Mouse (Mus musculus) 416B (cell line): Measurements from ENCODE around the gene Evx2.

ENCODE experiments used
- DNase-seq: peaks from one replicate; pipeline ENCODE4 v3.0.0; 2011; ENCODE audit warnings: low read depth

Evx2 gene

DNA sequence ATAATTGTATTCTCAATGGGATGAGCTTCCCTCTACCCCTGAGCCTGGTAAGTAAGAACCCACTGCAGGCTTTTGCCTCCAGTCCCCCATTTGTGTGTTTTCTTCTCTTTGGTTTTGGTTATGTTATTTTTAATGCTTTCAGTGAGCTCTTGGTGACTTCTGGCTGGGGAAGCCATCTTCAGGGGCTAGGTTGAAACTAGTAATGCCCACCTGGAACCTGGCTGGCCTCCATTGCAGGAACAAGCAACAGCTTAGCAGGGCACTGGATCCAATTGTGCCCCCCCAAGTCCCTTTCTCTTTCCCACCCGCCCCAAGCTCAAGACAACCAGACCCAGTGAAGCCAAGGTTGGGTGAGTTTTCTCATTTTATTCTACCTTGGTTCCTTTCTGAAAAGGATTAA, 36.0 kb upstream of the Evx2 start:
- no peak for DNase-seq

DNA sequence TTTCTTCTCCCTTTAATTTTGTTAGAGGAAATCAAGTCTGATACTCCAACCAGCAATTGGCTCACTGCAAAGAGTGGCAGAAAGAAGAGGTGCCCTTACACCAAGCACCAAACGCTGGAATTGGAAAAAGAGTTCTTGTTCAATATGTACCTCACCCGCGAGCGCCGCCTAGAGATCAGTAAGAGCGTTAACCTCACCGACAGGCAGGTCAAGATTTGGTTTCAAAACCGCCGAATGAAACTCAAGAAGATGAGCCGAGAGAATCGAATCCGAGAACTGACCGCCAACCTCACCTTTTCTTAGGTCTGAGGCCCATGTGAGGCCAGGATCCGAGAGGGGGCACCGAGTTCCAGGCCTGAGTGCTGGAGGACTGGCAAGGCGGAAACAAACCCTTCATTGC, 34.7 kb upstream of the Evx2 start:
- DNase-seq, result peak; percentile 12

DNA sequence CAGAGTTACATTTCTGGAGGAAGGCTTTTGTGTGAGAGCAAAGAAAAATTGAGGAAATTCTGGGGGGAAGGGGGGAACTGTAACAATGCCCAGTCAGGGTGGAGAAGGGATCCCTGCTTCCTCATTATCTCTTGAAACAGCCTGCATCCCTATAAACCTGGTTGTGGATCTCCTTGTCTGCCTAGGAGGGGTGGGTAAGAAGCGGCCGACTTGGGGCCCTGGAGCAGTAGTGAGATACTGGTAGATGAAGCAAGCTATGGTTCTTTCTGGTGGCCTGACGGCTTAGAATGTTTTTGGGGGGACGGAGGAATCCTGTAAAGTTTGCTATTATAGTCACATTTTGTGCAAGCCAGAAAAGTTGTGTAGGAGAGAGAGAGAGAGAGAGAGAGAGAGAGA, 34.1 kb upstream of the Evx2 start:
- no peak for DNase-seq

DNA sequence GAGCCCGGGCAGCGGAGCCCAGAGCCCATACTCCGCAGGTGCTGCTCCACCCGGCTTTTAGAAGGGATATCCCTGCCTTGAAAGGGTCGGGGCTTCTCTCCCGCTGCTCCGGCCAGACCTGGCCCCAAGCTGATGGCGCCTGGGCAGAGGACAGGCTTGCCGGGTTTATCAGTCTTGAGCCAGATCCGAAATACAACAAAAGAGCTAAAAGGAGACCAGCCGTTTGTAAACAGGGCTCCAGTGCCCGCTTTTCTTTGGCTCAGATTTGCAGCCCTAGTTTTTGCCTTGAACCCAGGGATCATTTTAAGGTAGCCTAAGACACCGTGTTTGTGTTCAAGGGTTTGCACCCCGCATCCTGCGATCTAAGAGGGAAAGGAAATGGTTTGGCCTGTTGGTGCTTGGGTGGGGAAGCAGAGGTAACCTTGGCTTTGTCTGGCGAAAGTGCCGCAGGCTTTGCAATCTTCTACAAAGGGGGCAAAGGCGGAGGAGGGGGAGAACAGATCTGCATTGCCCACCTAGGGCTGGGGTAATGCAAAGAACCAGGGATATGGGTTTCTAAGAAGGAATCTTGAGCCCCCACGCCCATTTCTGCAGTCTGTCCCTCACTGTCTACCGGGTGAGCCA, 33.6 kb upstream of the Evx2 start:
- DNase-seq, result no peak

DNA sequence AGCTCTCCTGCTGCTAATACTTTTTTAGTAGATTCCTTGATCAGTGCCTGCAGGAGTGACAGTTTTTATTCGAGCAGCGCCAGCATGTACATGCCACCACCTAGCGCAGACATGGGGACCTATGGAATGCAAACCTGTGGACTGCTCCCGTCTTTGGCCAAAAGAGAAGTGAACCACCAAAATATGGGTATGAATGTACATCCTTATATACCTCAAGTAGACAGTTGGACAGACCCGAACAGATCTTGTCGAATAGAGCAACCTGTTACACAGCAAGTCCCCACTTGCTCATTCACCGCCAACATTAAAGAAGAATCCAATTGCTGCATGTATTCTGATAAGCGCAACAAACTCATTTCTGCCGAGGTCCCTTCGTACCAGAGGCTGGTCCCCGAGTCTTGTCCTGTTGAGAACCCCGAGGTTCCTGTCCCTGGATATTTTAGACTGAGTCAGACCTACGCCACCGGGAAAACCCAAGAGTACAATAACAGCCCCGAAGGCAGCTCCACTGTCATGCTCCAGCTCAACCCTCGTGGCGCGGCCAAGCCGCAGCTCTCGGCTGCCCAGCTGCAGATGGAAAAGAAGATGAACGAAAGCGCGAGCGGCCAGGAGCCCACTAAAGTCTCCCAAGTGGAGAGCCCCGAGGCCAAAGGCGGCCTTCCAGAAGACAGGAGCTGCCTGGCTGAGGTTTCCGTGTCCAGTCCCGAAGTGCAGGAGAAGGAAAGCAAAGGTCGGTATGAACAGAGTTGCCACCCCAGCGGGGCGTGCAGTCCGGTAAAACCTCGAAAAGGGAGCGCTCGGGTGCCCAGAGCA, 32.8 kb upstream of the Evx2 start:
- no peak for DNase-seq

DNA sequence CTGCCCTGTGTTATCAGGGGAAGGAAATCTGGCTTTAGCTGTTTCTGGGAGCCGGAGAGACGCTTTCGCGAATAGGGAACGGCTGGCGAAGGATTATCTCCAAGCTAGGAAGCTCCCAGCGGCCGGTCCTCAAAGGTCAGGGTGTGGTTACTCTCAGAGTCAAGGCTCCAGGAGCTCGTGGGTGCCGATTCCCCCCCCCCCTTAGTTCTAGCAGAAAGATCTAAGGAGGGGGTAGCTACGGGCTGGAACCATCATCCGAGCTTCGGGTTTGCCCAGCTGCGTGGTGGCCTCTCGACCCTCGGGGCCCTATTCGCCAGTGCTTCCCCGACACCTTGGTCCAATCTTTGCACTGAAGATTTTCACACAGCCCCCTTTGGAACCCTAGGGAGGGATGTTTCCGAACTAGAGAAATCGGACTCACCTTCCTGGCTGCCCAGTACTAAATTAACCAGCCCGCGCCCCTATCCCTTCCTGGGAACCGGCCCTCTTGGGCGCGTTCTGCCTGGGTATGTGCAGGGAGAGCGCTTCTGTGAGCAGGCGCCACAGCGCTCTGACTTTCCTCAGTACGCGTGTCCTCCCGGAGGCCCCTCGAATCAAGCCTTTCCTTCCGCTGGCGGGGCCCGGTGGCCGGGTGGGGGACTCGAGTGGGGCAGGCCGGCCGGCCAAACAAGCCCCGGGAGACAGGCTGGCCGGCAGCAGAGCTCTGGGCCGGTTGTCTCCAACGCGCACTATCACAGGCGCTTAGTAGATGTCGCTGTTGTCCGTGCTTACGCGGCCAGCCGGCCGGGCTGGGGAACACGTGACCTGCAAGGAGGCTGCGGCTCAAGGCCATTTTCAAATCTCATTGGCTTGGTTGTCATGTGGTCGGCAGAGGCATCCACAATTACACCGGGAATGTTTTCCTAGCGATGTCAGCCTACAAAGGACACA, 31.9 kb upstream of the Evx2 start, which contains the start of gene Hoxd10:
TSS of gene Hoxd10 (plus strand) at position 903 of the 930 bp plus-strand sequence.
- DNase-seq, result no peak

DNA sequence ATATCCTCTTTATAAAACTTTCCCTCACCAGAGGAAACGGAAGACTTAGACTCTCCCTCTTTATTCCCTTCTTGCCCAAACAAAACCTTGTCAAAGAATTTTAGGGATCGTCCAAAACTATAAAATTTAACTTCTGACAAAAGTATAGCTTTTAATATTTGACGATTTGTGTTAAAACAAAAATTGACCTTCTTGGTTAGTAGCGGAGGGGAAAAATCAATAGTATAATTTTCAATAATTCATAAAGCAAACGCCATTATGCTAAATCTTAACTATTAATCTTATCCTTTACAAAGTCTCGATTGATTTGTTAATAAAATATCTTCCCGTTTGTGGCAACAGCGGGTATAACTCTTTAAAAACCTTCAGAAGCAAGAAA, 31.0 kb upstream of the Evx2 start:
- no peak for DNase-seq

DNA sequence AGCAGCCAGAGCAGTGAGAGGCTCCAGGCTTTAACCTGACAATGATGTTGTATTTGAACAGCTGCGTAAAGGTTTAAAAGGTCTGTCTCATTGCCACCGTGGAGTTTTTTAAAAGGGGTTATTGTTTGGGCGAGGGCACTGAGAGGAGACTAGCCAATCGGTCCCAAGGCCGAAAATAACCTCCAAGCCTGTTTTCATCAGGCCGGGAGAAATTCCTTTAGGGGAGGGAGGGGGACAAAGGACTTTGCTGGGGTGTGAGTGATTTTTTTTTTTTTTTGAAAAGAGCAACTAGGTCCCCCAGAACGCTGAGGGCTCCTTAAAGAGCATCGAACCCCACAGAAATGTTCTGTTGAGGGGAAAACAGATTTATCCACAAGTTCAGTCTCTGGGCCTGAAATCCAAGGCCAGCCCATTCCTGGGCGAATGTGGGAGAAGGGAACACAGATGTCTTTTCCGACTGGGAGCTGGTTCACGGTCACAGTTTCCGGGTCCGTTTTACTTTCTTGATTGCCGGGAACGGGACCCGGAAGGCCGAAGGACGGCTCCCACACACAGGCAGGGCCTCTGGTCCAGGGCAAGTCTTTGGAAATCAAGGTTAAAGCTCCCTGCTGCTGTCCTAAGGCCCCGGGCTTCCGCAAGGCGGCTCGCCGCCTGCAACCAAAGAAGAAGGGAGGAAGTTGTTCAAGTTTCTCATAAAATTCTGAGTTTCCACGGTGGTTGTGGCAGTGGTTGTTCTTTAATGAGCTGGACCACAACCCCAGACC, 30.4 kb upstream of the Evx2 start:
- no peak for DNase-seq

DNA sequence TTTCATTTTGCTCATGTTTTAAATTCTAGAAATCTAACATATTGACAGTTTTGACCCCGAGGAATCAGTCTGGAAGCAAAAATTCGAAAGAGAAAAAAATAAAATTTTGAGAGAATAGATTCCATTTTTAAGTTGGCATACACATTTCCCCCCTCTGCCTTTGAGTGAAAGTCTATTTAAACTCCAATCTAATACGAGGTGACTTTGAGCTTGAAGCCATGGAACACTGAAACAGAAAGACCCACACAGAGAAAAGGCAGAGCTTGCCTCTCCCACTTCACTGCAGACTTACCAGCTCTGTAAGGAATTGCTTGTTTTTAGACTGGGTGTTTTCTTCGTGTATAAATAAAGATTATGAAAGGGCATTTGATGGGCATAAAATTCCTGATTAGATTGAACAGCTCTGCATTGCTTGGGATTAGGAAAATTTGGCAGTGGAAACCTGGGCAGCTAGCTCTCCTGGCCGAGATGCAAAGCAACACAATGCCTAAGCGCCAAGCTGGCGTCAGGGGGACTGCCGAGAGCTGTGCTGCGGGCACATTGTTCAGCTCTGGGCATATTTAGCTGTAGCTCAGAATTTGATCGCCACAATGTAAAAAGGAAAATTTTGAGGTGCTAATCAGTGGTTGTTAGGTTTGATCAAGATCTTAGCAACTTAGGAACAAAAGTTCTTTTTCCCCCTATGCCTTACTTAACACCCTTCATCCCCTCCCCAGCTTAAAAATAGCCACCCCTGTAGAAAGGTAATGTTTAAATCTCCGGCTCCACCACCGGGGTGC, 29.6 kb upstream of the Evx2 start:
- no peak for DNase-seq

DNA sequence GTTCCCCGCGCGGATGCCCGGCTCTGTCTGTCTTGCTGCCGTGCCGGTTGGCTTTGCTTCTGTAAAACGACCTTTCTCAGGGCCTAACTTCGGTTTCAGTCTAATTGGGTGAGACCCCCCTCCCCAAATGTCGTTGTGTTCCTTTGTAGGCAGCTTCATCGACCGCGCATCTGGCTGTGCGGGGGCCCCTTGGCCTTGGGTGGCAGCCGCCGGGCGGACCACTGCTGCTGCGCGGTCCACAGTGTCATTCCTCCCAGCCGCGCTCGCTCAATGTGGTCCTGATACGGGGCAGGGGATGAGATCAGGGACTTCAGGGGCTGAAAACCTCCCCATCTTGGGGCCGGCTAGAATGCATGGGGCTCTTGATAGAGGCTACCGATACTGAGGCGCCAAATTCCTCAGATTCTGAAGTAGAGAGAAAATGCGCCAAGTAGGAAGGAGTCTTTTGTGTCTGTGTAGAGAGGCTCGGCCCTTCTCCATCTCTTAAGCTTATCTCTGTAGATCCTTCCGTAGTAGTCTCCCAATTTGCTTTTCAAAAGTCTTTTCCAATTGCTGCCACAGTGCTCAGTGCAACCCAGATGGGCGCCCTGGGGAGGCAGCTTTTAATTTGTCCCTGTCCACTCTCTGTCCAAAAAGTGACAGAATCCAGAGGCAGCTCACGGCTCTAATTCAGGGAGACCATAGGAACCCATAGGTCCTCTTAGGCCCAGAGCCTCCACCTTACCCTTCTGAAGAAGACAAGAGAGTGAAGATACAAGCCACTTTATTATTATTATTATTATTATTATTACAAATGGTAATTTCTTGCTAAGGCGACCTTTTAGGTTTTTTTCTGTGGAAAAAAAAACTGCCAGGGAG, 28.6 kb upstream of the Evx2 start:
- DNase-seq, result no peak

DNA sequence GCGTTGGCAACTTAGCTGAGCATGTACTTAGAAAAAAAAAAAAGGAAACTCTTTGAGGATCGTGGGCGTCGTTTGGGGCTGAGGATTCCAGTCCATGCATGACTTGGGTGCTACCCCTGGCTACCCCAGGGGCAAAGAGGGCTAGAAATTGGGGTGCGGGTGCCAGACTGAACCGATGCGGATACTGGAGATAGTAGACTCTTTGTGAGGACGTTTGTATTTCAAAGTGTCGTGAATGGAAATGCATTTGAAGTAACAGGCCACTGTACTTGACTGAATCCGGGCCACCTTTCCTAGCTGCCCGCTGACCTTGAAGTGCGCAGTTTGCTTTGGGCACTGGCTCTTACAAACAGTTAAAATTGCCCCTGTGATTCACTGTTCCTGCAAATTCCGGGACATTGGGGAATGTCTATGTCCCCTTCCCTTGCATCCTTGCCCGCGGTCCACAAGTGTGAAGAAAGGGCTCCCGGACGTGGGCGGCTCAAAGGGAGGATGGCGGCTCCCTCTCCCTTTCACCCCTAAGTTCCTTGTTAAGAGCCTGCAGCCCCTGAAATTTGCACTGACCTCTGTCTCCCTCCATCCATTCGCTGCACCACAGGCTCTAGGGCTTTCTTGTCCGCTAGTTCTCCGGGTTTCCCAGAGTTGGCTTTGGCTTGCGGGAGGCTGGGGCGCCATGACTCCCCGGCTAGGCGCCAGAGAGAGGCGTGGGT, 27.8 kb upstream of the Evx2 start:
- no peak for DNase-seq

DNA sequence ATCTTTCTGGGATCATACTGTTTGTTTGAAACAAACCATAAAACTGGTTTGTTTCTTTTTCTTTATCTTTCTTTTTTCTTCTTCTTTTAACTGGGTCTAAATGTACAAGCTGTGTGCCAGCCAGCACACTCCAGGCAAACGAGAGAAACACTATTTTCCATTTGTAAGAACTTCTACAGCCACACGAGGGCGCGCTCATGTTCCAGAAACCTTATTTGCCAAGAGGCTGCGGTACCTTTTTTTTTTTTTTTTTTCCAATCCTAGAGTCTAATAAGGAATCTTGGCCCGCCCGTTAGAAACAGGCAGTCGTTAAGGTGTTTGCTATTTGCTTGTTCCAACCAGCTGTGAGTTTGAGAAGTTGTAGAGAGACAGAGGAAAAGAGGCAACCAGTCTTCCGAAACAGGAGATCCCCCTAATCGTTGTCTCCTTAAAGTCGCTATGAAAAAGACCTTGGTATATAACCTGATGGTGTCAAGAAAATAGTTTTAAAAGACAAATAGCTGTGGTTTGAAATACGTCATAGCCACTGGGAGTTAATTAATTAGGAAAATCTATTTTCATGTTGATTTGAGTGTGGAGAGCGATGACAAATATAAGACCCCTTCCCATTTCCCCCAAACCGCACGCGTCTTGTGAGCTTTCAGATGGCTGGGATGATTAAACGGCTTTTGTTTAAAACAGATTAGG, 27.1 kb upstream of the Evx2 start:
- DNase-seq, result peak; percentile 42

DNA sequence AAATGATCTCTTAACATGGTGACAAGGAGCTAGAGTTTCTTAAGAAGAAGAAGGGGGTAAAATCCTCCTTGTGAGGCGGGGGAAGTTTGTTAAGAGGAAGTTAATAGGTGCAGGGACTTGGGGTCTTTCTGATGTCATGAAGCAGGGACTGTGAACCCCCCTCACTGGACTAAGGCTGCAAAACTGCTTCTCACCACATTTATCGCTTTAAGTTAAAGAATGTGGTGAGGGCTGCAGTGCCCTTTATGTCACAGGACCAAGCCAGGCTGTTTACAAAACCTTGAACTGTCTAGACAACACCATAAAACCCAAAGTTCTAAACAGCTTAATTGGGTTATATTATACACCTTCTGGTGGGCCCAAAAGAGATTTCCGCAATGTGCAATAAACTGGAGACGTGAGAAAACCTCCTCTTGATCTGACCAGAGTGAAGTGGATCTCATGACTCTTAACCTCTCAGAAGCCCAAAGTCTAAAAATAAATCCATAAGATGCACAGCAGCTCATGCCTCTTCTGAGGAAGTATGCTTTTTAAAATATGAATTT, 25.8 kb upstream of the Evx2 start:
- DNase-seq, result no peak

DNA sequence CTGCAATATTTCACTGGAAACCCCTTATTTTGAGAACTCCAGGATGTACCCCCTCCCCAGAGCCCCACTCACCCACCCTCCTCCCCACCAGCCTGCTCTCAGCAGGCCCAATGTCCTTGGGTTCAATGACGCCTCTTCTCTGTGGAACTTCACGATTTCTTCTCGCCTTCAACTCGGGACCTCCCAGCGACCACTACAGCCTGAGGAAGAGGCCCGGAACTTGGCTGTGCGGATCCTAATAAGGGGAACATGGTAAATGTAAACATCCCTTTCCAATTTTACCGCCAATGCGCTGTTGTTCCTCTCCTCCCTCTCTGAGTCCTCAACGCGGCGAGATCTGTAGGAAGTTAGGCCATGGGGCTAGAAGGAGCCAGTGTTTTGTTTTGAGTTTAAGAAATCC, 24.7 kb upstream of the Evx2 start:
- no peak for DNase-seq

DNA sequence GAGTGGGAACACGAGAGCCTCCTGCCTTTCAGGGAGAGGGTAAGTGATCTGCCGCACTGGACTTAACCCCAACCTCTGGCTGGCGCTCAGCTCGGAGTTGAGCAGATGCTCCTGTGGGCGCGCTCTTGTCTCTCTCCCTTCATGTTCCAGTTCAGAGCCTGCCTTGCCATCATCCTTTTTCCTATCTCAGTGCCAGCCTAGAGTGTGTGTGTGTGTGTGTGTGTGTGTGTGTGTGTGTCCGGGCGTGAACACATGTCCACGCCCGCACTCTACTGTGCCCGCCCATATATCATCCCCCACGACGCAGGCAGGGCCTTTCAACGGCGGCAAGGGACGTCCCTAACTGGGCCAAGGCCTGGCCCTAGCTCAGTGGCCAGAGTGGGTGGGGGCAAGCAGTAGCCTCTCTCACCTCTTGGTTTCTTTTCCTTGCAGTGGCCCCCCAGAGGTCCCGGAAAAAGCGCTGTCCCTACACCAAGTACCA, 24.2 kb upstream of the Evx2 start:
- DNase-seq, result no peak

DNA sequence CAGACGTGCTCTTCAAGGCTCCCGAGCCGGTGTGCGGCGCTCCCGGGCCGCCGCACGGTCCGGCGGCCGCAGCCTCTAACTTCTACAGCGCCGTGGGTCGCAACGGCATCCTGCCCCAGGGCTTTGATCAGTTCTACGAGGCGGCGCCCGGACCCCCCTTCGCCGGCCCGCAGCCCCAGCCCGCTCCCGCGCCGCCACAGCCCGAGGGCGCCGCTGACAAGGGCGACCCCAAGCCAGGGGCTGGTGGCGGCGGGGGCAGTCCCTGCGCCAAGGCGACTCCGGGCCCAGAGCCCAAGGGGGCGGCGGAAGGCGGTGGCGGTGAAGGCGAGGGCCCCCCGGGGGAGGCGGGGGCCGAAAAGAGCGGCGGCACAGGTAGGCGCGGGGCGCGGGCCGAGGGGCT, 23.4 kb upstream of the Evx2 start:
- no peak for DNase-seq

DNA sequence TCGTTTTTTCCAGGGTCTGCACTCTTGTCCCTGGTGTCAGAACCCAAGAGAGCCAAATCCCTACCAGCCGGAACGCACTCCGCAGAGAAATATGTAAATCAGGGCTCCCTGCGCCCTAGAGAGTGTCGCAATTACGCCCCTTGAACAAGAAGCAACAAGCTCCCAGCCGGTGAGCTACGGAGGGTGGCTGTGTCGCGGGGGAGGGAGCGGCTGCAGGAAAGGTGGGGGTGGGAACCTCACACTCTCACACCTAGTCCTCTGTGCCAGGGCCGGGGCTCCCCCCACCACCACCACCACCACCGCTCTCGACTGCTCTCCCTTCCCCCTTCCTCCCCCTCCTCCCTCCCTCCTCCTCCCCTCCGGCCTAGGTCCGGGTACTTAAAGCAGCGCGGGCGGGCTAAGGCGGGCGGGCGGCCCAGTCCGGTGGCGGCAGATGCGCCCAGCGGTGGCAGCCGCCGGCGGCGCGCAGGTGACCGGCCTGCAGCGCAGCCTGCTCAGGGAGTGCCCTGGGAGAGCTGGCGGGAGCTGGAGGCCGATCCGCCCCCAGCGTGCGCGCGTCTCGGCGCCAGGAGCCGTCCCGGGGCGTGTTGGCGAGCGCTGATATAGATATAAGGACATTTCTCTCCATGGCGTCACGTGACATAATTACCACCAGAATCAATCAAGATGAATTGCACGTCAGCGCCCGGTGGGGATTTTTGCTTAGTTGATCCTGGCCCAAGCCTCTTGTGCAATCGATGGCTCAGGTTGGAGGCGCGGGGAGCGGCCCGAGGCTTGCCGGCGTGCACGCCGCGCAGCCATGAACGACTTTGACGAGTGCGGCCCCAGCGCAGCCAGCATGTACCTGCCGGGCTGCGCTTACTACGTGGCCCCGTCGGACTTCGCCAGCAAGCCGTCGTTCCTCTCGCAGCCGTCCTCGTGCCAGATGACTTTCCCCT, 22.5 kb upstream of the Evx2 start:
- DNase-seq, result no peak
